In the genomic region with DNA sequence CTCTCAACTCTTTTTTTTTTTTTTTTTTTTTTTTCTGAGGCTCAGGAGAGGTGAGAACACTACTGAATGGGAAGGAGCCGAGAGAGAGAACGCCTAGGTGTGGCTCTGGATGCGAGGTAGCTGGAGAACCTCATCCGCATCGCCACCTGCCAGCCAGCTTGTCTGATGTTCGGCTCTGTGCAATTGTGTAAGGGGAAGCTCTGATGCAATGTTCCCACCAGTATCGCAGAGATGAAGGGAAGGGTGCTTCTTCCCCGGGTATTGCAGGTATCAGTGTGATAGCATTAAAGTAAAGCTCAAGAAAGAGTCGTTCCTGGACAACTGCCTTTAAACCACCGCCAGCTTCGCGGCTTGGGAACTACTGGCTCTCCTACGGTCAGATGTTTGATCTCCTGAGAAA, we compare ENCODE assay signal across 9 mouse cellular contexts. TPM values are rescaled to one million over a fixed set of nuclear protein-coding genes. Genes with fewer than 3 reads are reported as not detected.
DNase-seq lines count a peak whose midpoint lies in the region; ATAC-seq and TF ChIP-seq lines count a peak whose summit lies in the region.
"Had no signal": no experiment of that assay in that cellular context is flagged by ENCODE, and none has a peak within 500 bp of the region (broad histone marks: within the 10 kb centered on the region; RNA-seq: fewer than 3 reads in every experiment).

No protein-coding gene starts in this region.

- no peaks in the 10 kb centered on the region for H3K36me3 ChIP-seq in forebrain, embryonic 13.5 days (ENCODE audit: poor library complexity, severe bottlenecking)
- peaks cover 4% of the 10 kb centered on the region; the same call in 1 of the 2 replicates for H3K36me3 ChIP-seq in limb, embryonic 13.5 days
- H3K36me3 ChIP-seq in stomach, embryonic 15.5 days, result no peaks in the 10 kb centered on the region
- no peaks in the 10 kb centered on the region for H3K36me3 ChIP-seq in thymus, adult 2 months (ENCODE audit: control insufficient read depth, insufficient read depth, low read length)

- 62% methylated on average over 13 of the region's 13 CpGs for WGBS in forebrain, embryonic 13.5 days
- 63% methylated on average over 13 of the region's 13 CpGs for WGBS in limb, embryonic 13.5 days
- WGBS in stomach, embryonic 15.5 days, result 53% methylated on average over 13 of the region's 13 CpGs
- 67% methylated on average over 13 of the region's 13 CpGs for WGBS in thymus, adult 2 months

- H3K9ac ChIP-seq in forebrain, embryonic 13.5 days, result peak overlapping the region; percentile 21; the same call in 1 of the 2 replicates
- H3K9ac ChIP-seq in limb, embryonic 13.5 days, result peak overlapping the region; percentile 9; the same call in 1 of the 2 replicates
- H3K9ac ChIP-seq in stomach, embryonic 15.5 days, result no peak overlapping the region

- peak overlapping the region; percentile 82 for H3K4me3 ChIP-seq in forebrain, embryonic 13.5 days
- peak overlapping the region; percentile 73 for H3K4me3 ChIP-seq in limb, embryonic 13.5 days
- H3K4me3 ChIP-seq in stomach, embryonic 15.5 days (replicated peaks), result no peak overlapping the region
- no peak overlapping the region for H3K4me3 ChIP-seq in thymus, adult 2 months (ENCODE audit: control insufficient read depth, insufficient read depth, low read length)

- peak; percentile 15 for DNase-seq in retina, postnatal 1 day
- no peak for DNase-seq in retina, embryonic 14.5 days (ENCODE audit: low spot score)
- no peak for DNase-seq in thymus, adult 2 months
- no peak for DNase-seq in gastrocnemius, postnatal 10 days
- no peak for DNase-seq in heart, adult 18-20 months
- DNase-seq: heart, postnatal 36 days had no signal

- no peak for TF ChIP-seq CTCF in thymus, adult 2 months (IDR thresholded peaks at IDR 0.05; ENCODE audit: borderline replicate concordance, control insufficient read depth, extremely low read depth, insufficient read depth, low read length, poor library complexity)

- H3K4me2 ChIP-seq in forebrain, embryonic 13.5 days, result peak overlapping the region; percentile 80
- peak overlapping the region; percentile 97 for H3K4me2 ChIP-seq in limb, embryonic 13.5 days (replicated peaks)
- H3K4me2 ChIP-seq in stomach, embryonic 15.5 days, result 0 out of 2 replicates have a peak overlapping the region, but pooled peaks have one; percentile 97

- no peak overlapping the region for H3K27ac ChIP-seq in forebrain, embryonic 13.5 days
- H3K27ac ChIP-seq in limb, embryonic 13.5 days, result no peak overlapping the region
- H3K27ac ChIP-seq in stomach, embryonic 15.5 days, result no peak overlapping the region
- no peak overlapping the region for H3K27ac ChIP-seq in thymus, adult 2 months (ENCODE audit: control insufficient read depth, insufficient read depth, low read length)

- H3K27me3 ChIP-seq in forebrain, embryonic 13.5 days, result no peaks in the 10 kb centered on the region
- peaks cover 24% of the 10 kb centered on the region for H3K27me3 ChIP-seq in limb, embryonic 13.5 days
- H3K27me3 ChIP-seq in stomach, embryonic 15.5 days (replicated peaks), result peaks cover 11% of the 10 kb centered on the region
- peaks cover 10% of the 10 kb centered on the region; the same call in 1 of the 2 replicates for H3K27me3 ChIP-seq in thymus, adult 2 months (ENCODE audit: control insufficient read depth, insufficient read depth, low read length)

- H3K9me3 ChIP-seq in forebrain, embryonic 13.5 days (replicated peaks), result no peaks in the 10 kb centered on the region
- H3K9me3 ChIP-seq in limb, embryonic 13.5 days, result no peaks in the 10 kb centered on the region
- no peaks in the 10 kb centered on the region for H3K9me3 ChIP-seq in stomach, embryonic 15.5 days

- ATAC-seq in forebrain, embryonic 13.5 days, result no peak
- no peak for ATAC-seq in limb, embryonic 13.5 days (ENCODE audit: low FRiP score, low read depth)
- ATAC-seq in stomach, embryonic 15.5 days (ENCODE audit: insufficient read depth, low FRiP score, low read depth), result no peak

- H3K4me1 ChIP-seq in forebrain, embryonic 13.5 days, result peaks cover 41% of the 10 kb centered on the region
- peaks cover 15% of the 10 kb centered on the region for H3K4me1 ChIP-seq in limb, embryonic 13.5 days
- H3K4me1 ChIP-seq in stomach, embryonic 15.5 days, result no peaks in the 10 kb centered on the region
- H3K4me1 ChIP-seq in thymus, adult 2 months (replicated peaks; ENCODE audit: control insufficient read depth, insufficient read depth, low read length), result peaks cover 10% of the 10 kb centered on the region

- no peak for TF ChIP-seq POLR2A in thymus, adult 2 months (IDR thresholded peaks at IDR 0.05; ENCODE audit: control insufficient read depth, extremely low read depth, insufficient read depth, low read length, poor library complexity)

RNA-seq across cellular contexts. Expression of a gene that starts 1.7 kb away (rescaled TPM):
- polyA plus RNA-seq in forebrain, embryonic 13.5 days (2015; fragmentation: Nextera tagmentation; extraction: Ambion mirVana), result 49.1 and 55.2 TPM in 2 replicates
- 22.8 and 23.2 TPM in 2 replicates for polyA plus RNA-seq in limb, embryonic 13.5 days (2015; fragmentation: Nextera tagmentation; extraction: Ambion mirVana)
- 9.6 and 11.7 TPM in 2 replicates for polyA plus RNA-seq in stomach, embryonic 15.5 days (2015; fragmentation: Nextera tagmentation; extraction: Ambion mirVana)
- polyA plus RNA-seq in thymus, adult 2 months (2012; rRNA removed), result 2.4 and 3.0 TPM in 2 replicates
- under 1 TPM; 0.70 to 0.88 TPM for total RNA-seq in gastrocnemius, postnatal 10 days (2021)
- under 1 TPM; 0.13 to 0.22 TPM for total RNA-seq in heart, adult 18-20 months (2021)

RNA-seq across cellular contexts. Expression of a gene that starts 30.1 kb away (rescaled TPM):
- polyA plus RNA-seq in forebrain, embryonic 13.5 days (2015; fragmentation: Nextera tagmentation; extraction: Ambion mirVana), result 33.8 and 35.8 TPM in 2 replicates
- polyA plus RNA-seq in limb, embryonic 13.5 days (2015; fragmentation: Nextera tagmentation; extraction: Ambion mirVana), result 34.1 and 35.7 TPM in 2 replicates
- polyA plus RNA-seq in stomach, embryonic 15.5 days (2015; fragmentation: Nextera tagmentation; extraction: Ambion mirVana), result 25.2 and 26.2 TPM in 2 replicates
- 4.0 and 5.6 TPM in 2 replicates for polyA plus RNA-seq in thymus, adult 2 months (2012; rRNA removed)
- 1 to 10 TPM; 3.6 to 5.4 TPM for total RNA-seq in gastrocnemius, postnatal 10 days (2021)
- under 1 TPM; 0.21 to 0.32 TPM for total RNA-seq in heart, adult 18-20 months (2021)

Comparison
In these comparisons a context has a peak if more than half of its experiments do, and no peak if none do; other contexts are left out.
1. H3K4me3 ChIP-seq: peak in forebrain, embryonic 13.5 days (single experiment) and limb, embryonic 13.5 days (single experiment); none in stomach, embryonic 15.5 days (single experiment) and thymus, adult 2 months (single experiment).
2. Peak in every context shown above with its lines, with median percentiles within 50 percentile points of each other: H3K4me2 ChIP-seq.